Mouse (Mus musculus) layer of hippocampus, postnatal 14 days (tissue): ENCODE results near the gene Fam206a. TPM values are rescaled to one million over a fixed set of nuclear protein-coding genes. Genes with fewer than 3 reads are reported as not detected.

Experiments used
- DNase-seq, 2 experiments: peaks; one replicate each; pipeline ENCODE4 v3.0.0; 2021 to 2022; ENCODE audit warnings: low spot score in 2 of 2, mixed read lengths in 1 of 2
- total RNA-seq, 2 experiments: library from RNA; stranded (reverse); gene quantifications; 2 replicates each; pipeline ENCODE4 v1.2.3; 2021

Fam206a gene
- total RNA-seq, 2 experiments from 2014 or later: 17.6 to 19.1 TPM

DNA sequence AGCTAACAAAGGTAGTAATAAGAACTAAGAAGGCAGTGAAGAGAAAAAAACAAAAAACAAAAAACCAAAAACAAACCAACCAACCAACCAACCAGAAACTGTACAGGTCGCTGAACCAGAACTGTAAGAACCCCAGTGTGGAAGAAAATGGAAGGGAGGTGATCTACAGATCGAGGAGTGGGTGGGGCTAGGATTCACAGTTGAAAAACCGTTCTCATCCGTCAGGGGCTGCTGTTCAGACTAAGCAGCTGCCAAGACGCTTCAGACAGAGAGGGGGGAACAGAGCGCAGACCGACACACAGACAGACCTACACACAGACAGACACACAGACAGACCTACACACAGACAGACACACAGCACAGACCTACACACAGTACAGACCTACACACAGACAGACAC, 40.4 kb downstream of the Fam206a start:
- DNase-seq: no peak

GRCm38 (mm10) chr4:56843963-56844362, 41.8 kb downstream of the Fam206a start:
- DNase-seq: no peak

DNA sequence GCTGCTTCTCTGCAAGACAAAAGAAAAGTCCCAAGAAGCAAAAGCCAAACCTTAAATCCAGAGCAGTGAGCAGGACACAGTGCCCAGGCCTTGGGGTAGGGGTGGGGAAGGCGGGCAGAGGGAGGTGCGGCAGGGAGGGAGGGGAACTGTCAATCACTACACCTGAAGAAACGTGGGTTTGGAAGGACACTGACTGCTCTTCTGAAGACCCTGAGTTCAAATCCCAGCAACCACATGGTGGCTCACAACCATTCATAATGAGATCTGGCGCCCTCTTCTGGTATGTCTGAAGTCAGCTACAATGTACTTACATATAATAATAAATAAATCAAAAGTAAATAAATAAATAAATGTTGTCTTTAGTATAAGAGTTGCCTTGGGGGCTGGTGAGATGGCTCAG, 42.8 kb downstream of the Fam206a start:
- no peak for DNase-seq

GRCm38 (mm10) chr4:56845896-56846533, 43.9 kb downstream of the Fam206a start:
- DNase-seq: no peak

- DNase-seq: no peak
These were observed 45.3 kb downstream of the Fam206a start for GRCm38 (mm10) chr4:56847400-56847799.

DNA sequence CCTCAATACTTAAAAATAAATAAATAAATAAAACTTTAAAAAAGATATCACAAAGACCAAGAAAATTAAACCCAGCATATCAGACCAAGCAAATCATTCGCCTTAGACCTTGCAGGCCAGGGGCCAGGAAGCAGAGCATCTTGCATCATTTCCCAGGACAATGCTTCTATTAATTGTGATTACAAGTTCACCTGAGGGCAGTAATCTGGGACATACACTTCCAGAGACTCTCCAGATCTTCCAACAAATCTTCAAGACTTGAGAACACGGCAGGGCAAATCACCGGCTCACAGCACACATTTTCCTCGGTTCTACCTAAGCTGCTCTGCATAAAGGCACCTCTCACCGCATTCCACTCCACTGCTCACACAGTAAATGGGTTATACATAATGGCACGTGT, 45.9 kb downstream of the Fam206a start:
- DNase-seq: no peak

GRCm38 (mm10) chr4:56850724-56851123, 48.6 kb downstream of the Fam206a start:
- DNase-seq: no peak

DNA sequence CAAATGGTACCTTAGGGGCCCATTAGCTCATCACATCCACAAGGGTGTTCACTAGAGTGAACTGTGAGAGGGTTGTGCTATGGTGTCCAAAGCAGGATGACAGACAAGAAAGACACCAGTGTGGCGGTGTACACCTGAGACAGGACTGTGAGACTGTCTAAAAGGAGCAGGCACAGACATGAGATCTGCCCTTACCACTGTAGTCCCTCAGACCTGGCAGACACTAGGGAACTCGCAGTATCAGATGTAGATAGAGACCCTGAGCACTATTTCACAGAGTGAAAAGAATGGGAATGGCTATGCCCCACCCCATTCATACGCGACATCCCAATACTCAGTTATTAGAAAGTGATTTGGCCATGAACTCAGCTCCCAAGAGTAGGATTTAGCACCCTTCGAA, 53.8 kb downstream of the Fam206a start:
- DNase-seq: no peak

- no peak for DNase-seq
These were observed 54.3 kb downstream of the Fam206a start for GRCm38 (mm10) chr4:56856371-56856949.

- DNase-seq: no peak
These were observed 56.6 kb downstream of the Fam206a start for GRCm38 (mm10) chr4:56858733-56859132.

Other genes with a start within 250 kb of the Fam206a start
- gene Gm26657, start 62.3 kb upstream of the Fam206a start, total RNA-seq: not detected
- under 1 TPM in 1 of 2 experiments, not detected in 1; 0.26 TPM for gene Actl7b, start 60.9 kb upstream of the Fam206a start, total RNA-seq
- not detected for gene Actl7a, start 58.9 kb upstream of the Fam206a start, total RNA-seq
- gene Elp1, start within 50 bp of the Fam206a start, total RNA-seq: 10 to 100 TPM; 63.0 to 63.6 TPM
- gene Ctnnal1, start 62.8 kb downstream of the Fam206a start, total RNA-seq: 10 to 100 TPM; 17.4 to 18.9 TPM
- gene Tmem245, start 145.1 kb downstream of the Fam206a start, total RNA-seq: 10 to 100 TPM; 28.1 to 28.7 TPM
- 100 to 1,000 TPM; 161 to 167 TPM for gene Frrs1l, start 188.0 kb downstream of the Fam206a start, total RNA-seq